Mouse (Mus musculus): ENCODE data around the gene Stard3nl. TPM values are rescaled to one million over a fixed set of nuclear protein-coding genes. Genes with fewer than 3 reads are reported as not detected.
A peak's percentile ranks its signal among the peaks of the same experiment; 100 is the strongest.
"Not testable (repeated sequence)": the region's sequence is repeated elsewhere in the genome, so short reads cannot be mapped to it uniquely, and the experiment has no call there.

The Stard3nl gene
- polyA plus RNA-seq, 1 experiment from 2014 or later: 214 TPM

- DNase-seq (ENCODE audit: low spot score) (no peak), ATAC-seq (ENCODE audit: low FRiP score) (no peak)
- Histone ChIP-seq H3K4me2 (replicated peaks) (no peak overlapping the region), H3K9me3 (ENCODE audit: control insufficient read depth, low read length) (no peaks in the 10 kb centered on the region), H3K27ac (no peak overlapping the region), H3K4me3 (replicated peaks; ENCODE audit: low read length) (no peak overlapping the region), H3K36me3 (replicated peaks; ENCODE audit: control insufficient read depth, insufficient read depth) (peaks cover 83% of the 10 kb centered on the region), H3K9ac (no peak overlapping the region), H3K27me3 (ENCODE audit: control insufficient read depth, insufficient read depth, low read length) (no peaks in the 10 kb centered on the region), H3K4me1 (replicated peaks; ENCODE audit: control insufficient read depth, insufficient read depth, low read length) (no peaks in the 10 kb centered on the region)
- 86% methylated on average over 2 of the region's 2 CpGs for WGBS
These were observed 28.7 kb downstream of the Stard3nl start for GRCm38 (mm10) chr13:19366866-19367265.

- Histone ChIP-seq H3K36me3 (replicated peaks; ENCODE audit: control insufficient read depth, insufficient read depth) (peaks cover 79% of the 10 kb centered on the region), H3K27me3 (ENCODE audit: control insufficient read depth, insufficient read depth, low read length) (no peaks in the 10 kb centered on the region), H3K9me3 (ENCODE audit: control insufficient read depth, low read length) (no peaks in the 10 kb centered on the region), H3K4me1 (replicated peaks; ENCODE audit: control insufficient read depth, insufficient read depth, low read length) (no peaks in the 10 kb centered on the region), H3K4me3 (replicated peaks; ENCODE audit: low read length) (no peak overlapping the region), H3K9ac (no peak overlapping the region), H3K27ac (no peak overlapping the region), H3K4me2 (replicated peaks) (no peak overlapping the region)
- 32% methylated on average over 4 of the region's 4 CpGs for WGBS
- peak; percentile 87 for DNase-seq (ENCODE audit: low spot score)
- ATAC-seq (ENCODE audit: low FRiP score): peak; percentile 68
These were observed 30.0 kb downstream of the Stard3nl start for GRCm38 (mm10) chr13:19365596-19365995.

- Histone ChIP-seq H3K36me3 (replicated peaks; ENCODE audit: control insufficient read depth, insufficient read depth) (peaks cover 71% of the 10 kb centered on the region), H3K4me1 (replicated peaks; ENCODE audit: control insufficient read depth, insufficient read depth, low read length) (no peaks in the 10 kb centered on the region), H3K4me2 (replicated peaks) (no peak overlapping the region), H3K4me3 (replicated peaks; ENCODE audit: low read length) (no peak overlapping the region), H3K27ac (no peak overlapping the region), H3K9ac (no peak overlapping the region), H3K9me3 (ENCODE audit: control insufficient read depth, low read length) (no peaks in the 10 kb centered on the region), H3K27me3 (ENCODE audit: control insufficient read depth, insufficient read depth, low read length) (no peaks in the 10 kb centered on the region)
- DNase-seq (ENCODE audit: low spot score) (peak; percentile 82), ATAC-seq (ENCODE audit: low FRiP score) (no peak)
- 83% methylated on average over 11 of the region's 11 CpGs for WGBS
These were observed 31.3 kb downstream of the Stard3nl start for GRCm38 (mm10) chr13:19364245-19364772.

GRCm38 (mm10) chr13:19362358-19362757 lies 33.2 kb downstream of the Stard3nl start:
- 63% methylated on average over 6 of the region's 6 CpGs for WGBS
- H3K9ac ChIP-seq: no peak overlapping the region
- no peak overlapping the region for H3K27ac ChIP-seq
- ATAC-seq (ENCODE audit: low FRiP score) (no peak), DNase-seq (ENCODE audit: low spot score) (no peak)
- no peak overlapping the region for H3K4me3 ChIP-seq (replicated peaks; ENCODE audit: low read length)
- H3K36me3 ChIP-seq (replicated peaks; ENCODE audit: control insufficient read depth, insufficient read depth): peaks cover 67% of the 10 kb centered on the region
- H3K4me2 ChIP-seq (replicated peaks): no peak overlapping the region
- H3K27me3 ChIP-seq (ENCODE audit: control insufficient read depth, insufficient read depth, low read length): no peaks in the 10 kb centered on the region
- no peaks in the 10 kb centered on the region for H3K4me1 ChIP-seq (replicated peaks; ENCODE audit: control insufficient read depth, insufficient read depth, low read length)
- H3K9me3 ChIP-seq (ENCODE audit: control insufficient read depth, low read length): no peaks in the 10 kb centered on the region

- Histone ChIP-seq H3K9ac (no peak overlapping the region), H3K27ac (no peak overlapping the region), H3K4me1 (replicated peaks; ENCODE audit: control insufficient read depth, insufficient read depth, low read length) (no peaks in the 10 kb centered on the region), H3K4me3 (replicated peaks; ENCODE audit: low read length) (no peak overlapping the region), H3K36me3 (replicated peaks; ENCODE audit: control insufficient read depth, insufficient read depth) (peaks cover 57% of the 10 kb centered on the region), H3K27me3 (ENCODE audit: control insufficient read depth, insufficient read depth, low read length) (no peaks in the 10 kb centered on the region), H3K9me3 (ENCODE audit: control insufficient read depth, low read length) (no peaks in the 10 kb centered on the region), H3K4me2 (replicated peaks) (no peak overlapping the region)
- 74% methylated on average over 5 of the region's 5 CpGs for WGBS
- ATAC-seq (ENCODE audit: low FRiP score) (no peak), DNase-seq (ENCODE audit: low spot score) (no peak)
These were observed 37.6 kb downstream of the Stard3nl start for GRCm38 (mm10) chr13:19358027-19358426.

- Histone ChIP-seq H3K4me3 (replicated peaks; ENCODE audit: low read length) (no peak overlapping the region), H3K27ac (no peak overlapping the region), H3K9me3 (ENCODE audit: control insufficient read depth, low read length) (no peaks in the 10 kb centered on the region), H3K36me3 (replicated peaks; ENCODE audit: control insufficient read depth, insufficient read depth) (peaks cover 52% of the 10 kb centered on the region), H3K27me3 (ENCODE audit: control insufficient read depth, insufficient read depth, low read length) (no peaks in the 10 kb centered on the region), H3K4me1 (replicated peaks; ENCODE audit: control insufficient read depth, insufficient read depth, low read length) (no peaks in the 10 kb centered on the region), H3K9ac (no peak overlapping the region), H3K4me2 (replicated peaks) (no peak overlapping the region)
- no peak for DNase-seq (ENCODE audit: low spot score)
- no peak for ATAC-seq (ENCODE audit: low FRiP score)
- WGBS: 87% methylated on average over 7 of the region's 7 CpGs
These were observed 38.3 kb downstream of the Stard3nl start for GRCm38 (mm10) chr13:19357301-19357700.

- H3K9me3 ChIP-seq (ENCODE audit: control insufficient read depth, low read length): no peaks in the 10 kb centered on the region
- peak; percentile 51 for ATAC-seq (ENCODE audit: low FRiP score)
These were observed 38.9 kb downstream of the Stard3nl start for GRCm38 (mm10) chr13:19356720-19357119.

GRCm38 (mm10) chr13:19356120-19356519 lies 39.5 kb downstream of the Stard3nl start:
- Histone ChIP-seq H3K27ac (no peak overlapping the region), H3K4me3 (replicated peaks; ENCODE audit: low read length) (no peak overlapping the region), H3K4me2 (replicated peaks) (no peak overlapping the region), H3K4me1 (replicated peaks; ENCODE audit: control insufficient read depth, insufficient read depth, low read length) (no peaks in the 10 kb centered on the region), H3K36me3 (replicated peaks; ENCODE audit: control insufficient read depth, insufficient read depth) (peaks cover 50% of the 10 kb centered on the region), H3K9ac (no peak overlapping the region), H3K27me3 (ENCODE audit: control insufficient read depth, insufficient read depth, low read length) (no peaks in the 10 kb centered on the region), H3K9me3 (ENCODE audit: control insufficient read depth, low read length) (no peaks in the 10 kb centered on the region)
- DNase-seq (ENCODE audit: low spot score) (no peak), ATAC-seq (ENCODE audit: low FRiP score) (no peak)
- 68% methylated on average over 7 of the region's 7 CpGs for WGBS

More at GRCm38 (mm10) chr13:19356720-19357119, 38.9 kb downstream of the Stard3nl start:
- Histone ChIP-seq H3K36me3 (replicated peaks; ENCODE audit: control insufficient read depth, insufficient read depth) (peaks cover 55% of the 10 kb centered on the region), H3K4me1 (replicated peaks; ENCODE audit: control insufficient read depth, insufficient read depth, low read length) (no peaks in the 10 kb centered on the region), H3K4me3 (replicated peaks; ENCODE audit: low read length) (no peak overlapping the region), H3K27me3 (ENCODE audit: control insufficient read depth, insufficient read depth, low read length) (no peaks in the 10 kb centered on the region), H3K27ac (no peak overlapping the region), H3K4me2 (replicated peaks) (no peak overlapping the region), H3K9ac (no peak overlapping the region)
- DNase-seq (ENCODE audit: low spot score): no peak
- 72% methylated on average over 5 of the region's 5 CpGs for WGBS

GRCm38 (mm10) chr13:19352795-19353194 lies 42.8 kb downstream of the Stard3nl start:
- DNase-seq (ENCODE audit: low spot score): no peak
- H3K4me1 ChIP-seq (replicated peaks; ENCODE audit: control insufficient read depth, insufficient read depth, low read length): no peaks in the 10 kb centered on the region
- no peak overlapping the region for H3K4me3 ChIP-seq (replicated peaks; ENCODE audit: low read length)
- WGBS: 72% methylated on average over 3 of the region's 3 CpGs
- ATAC-seq (ENCODE audit: low FRiP score): no peak
- no peaks in the 10 kb centered on the region for H3K9me3 ChIP-seq (ENCODE audit: control insufficient read depth, low read length)
- no peak overlapping the region for H3K9ac ChIP-seq
- H3K4me2 ChIP-seq (replicated peaks): no peak overlapping the region
- no peaks in the 10 kb centered on the region for H3K27me3 ChIP-seq (ENCODE audit: control insufficient read depth, insufficient read depth, low read length)
- peaks cover 28% of the 10 kb centered on the region for H3K36me3 ChIP-seq (replicated peaks; ENCODE audit: control insufficient read depth, insufficient read depth)
- H3K27ac ChIP-seq: no peak overlapping the region

GRCm38 (mm10) chr13:19340356-19340755 lies 55.2 kb downstream of the Stard3nl start:
- not testable (repeated sequence) for H3K4me2 ChIP-seq (replicated peaks); DNase-seq (ENCODE audit: low spot score); H3K9ac ChIP-seq; H3K4me1 ChIP-seq (replicated peaks; ENCODE audit: control insufficient read depth, insufficient read depth, low read length); H3K27me3 ChIP-seq (ENCODE audit: control insufficient read depth, insufficient read depth, low read length); H3K9me3 ChIP-seq (ENCODE audit: control insufficient read depth, low read length); ATAC-seq (ENCODE audit: low FRiP score); H3K36me3 ChIP-seq (replicated peaks; ENCODE audit: control insufficient read depth, insufficient read depth); H3K27ac ChIP-seq; H3K4me3 ChIP-seq (replicated peaks; ENCODE audit: low read length)
- WGBS: 78% methylated on average over 1 of the region's 1 CpGs

Data from hindbrain, embryonic 14.5 days (tissue).